Mouse (Mus musculus) left cerebral cortex, adult 11 months (tissue): Measurements from ENCODE around the gene Spdya.
"Not testable (repeated sequence)": the region's sequence is repeated elsewhere in the genome, so short reads cannot be mapped to it uniquely, and the experiment has no call there.

ENCODE experiments used
- DNase-seq: peaks from one replicate; pipeline ENCODE4 v3.0.0; 2022; ENCODE audit warnings: low spot score

The Spdya gene

DNA sequence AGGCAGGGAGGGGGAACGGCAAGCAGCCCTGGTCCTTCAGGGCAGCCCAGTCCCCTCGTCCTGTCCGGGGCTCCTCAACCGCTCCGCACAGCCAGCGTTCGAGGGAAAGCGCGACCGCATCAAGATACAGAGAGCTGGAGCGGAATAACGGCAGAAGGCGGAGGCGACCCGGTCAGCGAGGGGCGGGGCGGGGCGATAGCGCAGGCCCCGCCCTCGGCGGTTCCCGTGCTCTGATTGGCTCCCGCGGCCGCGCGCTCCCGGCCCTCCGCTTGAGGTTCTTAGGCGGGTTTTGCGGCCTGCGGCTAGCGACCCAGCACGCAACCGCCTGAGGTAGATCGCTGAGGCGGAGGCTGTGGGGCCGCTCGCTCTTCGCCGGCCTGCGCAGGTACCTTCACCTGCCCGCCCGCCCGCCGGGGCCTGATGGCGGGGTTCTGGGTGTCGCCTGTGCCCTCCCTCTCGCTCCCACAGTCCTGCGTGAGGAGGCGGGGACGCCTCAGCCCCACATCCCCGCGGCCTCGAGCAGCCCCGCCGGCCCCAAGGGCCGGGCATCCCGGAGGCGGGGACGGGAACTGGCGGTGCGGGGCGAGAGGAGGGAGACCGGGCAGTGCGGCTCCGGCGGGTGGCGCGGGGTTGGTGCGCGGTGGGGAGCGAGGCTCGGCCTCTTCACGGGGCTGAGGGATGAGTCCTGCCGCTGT is at the start of gene Spdya:
Gene Spdya, plus strand, starts transcription at position 305 of the 695 bp plus-strand sequence.
- peak; percentile 63 for DNase-seq

- no peak for DNase-seq
Measured at GRCm38 (mm10) chr17:71506832-71507231, 45.0 kb upstream of the Spdya start.

- DNase-seq: no peak
Measured at GRCm38 (mm10) chr17:71510297-71510696, 41.6 kb upstream of the Spdya start.

- no peak for DNase-seq
Measured at GRCm38 (mm10) chr17:71526302-71526708, 25.6 kb upstream of the Spdya start.

GRCm38 (mm10) chr17:71526711-71527564 is 24.9 kb upstream of the Spdya start, which contains the start of gene Ndc80:
Gene Ndc80 (minus strand): TSS chr17:71526857.
- DNase-seq: peak; percentile 89

- no peak for DNase-seq
Measured at GRCm38 (mm10) chr17:71528042-71528441, 23.8 kb upstream of the Spdya start.

DNA sequence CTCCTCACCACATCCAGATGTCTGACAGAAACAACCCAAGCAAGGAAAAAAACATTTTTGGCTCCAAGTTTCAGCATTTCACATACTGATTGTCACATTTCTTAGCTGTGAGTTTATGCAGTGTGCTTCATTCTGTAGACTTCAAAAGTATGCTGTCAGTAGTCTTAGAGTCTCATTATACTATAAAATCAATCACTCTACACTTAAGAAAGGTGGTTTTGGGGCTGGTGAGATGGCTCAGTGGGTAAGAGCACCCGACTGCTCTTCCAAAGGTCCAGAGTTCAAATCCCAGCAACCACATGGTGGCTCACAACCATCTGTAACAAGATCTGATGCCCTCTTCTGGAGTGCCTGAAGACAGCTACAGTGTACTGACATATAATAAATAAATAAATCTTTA is 16.3 kb upstream of the Spdya start:
- DNase-seq: not testable (repeated sequence)

DNA sequence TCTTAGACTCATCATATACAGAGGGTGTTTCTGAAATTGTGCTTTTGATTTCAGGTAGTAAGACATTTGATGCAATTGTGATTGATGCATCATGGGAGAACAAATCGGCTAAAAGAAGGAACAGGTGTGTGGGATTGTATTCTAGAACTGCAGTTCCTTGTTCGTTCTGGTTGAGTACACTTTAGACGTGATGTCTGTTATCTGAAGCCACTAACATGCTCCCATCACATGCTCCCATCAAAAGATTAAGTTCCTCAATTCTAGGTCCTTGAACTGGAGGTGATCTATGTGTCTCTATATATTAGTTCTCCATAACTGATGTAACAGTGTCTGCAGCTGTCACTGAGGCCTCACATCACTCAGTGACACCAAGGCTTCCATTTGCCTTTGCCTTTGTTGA is 14.7 kb upstream of the Spdya start:
- no peak for DNase-seq

DNA sequence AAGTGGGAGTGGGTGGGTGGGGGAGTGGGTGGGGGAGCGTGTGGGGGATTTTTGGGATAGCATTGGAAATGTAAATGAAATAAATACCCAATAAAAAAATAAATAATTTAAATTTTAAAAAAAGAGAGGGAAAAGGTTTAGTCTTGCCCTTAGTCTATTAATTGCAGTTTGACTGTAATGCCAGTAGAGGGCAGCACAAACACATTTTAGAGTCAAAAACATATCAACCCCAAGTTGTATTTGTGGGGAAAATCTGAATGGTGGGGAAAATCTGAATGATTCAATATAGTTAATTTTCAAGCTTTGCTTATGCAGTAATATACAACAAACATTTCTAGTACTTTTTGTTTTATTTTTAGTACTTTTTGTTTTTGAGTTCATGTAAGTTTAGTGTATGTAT is 3.3 kb upstream of the Spdya start:
- DNase-seq: no peak

DNA sequence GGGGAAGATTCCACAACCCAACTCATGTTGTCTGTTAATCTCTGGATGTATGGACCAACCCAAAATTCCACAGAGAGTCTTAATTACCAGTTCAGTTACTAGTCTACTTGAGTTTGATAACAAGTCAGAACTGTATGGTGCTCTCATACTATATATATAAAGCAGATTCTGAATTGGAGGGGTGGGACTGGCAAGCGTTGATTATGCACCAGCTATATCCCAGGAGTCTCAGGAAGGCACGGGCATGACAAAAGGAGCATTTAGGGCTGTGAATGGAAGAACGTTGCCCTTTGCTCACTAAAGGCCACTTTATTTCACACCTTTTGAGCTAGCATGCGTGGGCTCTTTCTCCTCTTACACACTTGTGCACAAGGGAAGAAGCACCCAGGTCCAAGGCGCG is 511 bp upstream of the Spdya start:
- DNase-seq: no peak

- no peak for DNase-seq
Measured at GRCm38 (mm10) chr17:71552901-71553300, 1.0 kb downstream of the Spdya start.

DNA sequence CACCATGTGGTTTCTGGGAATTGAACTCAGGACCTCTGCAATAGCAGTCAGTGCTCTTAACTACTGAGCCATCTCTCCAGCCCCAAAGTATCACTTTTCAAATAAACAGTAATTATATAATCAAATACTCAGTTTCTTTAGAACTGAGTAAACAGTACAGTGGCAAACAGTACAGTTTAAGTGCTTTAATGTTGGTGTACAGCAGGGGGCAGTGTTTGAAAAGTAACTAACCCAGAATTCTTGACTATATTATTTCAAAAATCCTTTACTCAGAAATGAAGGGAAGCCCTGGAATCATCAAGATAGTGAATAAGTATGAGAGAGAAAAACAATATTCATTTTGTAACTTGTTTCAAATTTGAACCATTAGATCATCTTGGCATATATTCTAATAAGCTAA is 9.8 kb downstream of the Spdya start:
- DNase-seq: no peak

DNA sequence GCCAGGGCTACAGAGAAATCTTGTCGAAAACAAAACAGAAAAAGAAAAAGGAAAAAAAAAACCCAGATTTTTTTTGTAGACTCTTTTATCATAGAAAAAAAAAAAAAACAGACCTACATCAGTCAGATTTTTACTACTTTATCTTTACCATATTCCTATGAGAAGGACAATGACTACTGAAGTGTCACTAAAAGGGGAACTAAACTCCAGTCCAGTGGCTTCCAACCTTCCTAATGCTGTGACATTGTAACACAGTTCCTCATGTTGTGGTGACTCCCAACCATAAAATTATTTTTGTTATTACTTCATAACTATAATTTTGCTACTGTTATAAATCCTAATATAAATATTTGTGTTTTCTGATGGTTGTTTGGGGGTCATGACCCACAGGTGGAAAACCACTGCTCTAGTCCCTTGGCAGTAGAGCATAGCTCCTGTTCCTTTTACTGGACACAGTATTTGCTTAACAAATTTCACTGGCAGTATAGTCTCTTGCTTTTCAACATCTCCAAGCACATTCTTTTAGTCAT is 27.4 kb downstream of the Spdya start:
- DNase-seq: no peak

DNA sequence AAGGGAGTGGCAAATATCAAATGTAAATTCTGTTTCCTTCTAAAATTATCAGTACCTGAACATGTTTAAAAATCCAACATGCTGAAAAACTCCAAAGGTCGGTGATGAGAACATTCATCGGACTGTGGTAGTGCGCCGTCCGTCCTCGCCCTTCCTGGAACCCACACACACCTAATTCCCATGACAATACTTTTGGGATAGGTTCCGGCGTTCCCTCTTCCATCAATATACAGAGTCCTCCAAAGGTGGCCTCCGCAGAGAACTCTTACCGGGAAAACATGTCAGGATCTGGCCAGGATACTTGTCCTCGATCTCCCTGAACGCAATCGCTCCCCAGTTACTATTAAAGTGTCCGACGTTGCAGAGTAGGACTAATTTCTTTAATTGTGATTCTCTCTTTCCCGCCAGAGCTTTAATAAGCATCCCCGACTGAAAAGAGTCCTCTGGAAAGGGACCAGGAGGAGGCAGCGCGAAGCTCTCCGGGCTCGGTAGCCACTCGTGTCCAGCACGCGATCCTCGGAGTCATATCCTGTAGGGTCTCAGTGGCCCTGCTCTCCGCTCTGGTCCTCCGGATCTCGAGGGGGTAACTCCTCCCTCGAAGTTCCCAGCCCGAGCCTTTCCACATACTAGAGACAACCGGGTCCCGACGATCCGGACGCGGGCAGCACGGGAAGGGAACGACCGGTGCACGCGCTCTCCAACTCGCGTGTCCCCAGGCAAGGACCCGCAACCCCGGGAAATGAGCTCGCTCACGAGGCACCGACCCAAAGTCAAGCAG is 46.2 kb downstream of the Spdya start:
- DNase-seq: no peak

DNA sequence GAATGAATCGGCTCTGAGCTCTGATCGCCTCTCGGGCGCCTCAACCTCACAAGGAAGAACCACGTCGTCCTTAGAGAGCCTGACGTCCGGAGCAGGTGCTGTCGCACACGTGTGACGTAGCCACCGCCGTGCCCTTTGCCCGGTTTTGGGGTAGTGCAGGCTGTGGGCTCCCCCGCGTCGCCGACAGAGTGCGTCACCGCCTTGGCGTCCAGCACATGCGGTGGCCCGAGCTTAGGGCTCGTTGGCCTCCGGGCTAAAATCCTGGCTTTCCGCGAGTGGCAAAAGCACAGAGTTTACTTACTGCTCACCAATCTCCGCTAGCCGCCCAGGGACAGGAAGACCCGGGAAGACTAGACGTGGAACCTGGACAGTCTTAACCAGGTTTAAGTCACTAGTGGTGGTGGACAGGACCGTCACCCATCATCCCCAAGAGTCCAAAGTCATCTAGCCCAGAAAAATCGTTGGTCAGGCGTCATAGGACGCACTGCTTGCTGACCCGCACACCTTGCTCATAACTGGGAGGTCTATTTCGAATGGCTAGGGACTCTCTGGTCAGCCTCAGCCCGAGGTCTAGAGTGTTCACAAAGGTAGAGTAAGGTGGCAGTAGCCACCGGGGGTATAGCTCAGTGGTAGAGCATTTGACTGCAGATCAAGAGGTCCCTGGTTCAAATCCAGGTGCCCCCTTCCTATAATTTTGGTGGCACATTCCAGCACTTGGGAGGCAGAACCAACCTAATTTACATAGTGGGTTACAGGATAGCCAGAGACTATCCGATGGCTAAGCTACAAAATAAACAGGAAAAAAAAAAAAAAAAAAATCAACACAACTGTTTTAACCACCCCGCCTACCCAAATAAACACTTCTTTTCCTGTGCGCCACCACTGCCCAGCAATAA is 47.0 kb downstream of the Spdya start:
- peak; percentile 91 for DNase-seq

DNA sequence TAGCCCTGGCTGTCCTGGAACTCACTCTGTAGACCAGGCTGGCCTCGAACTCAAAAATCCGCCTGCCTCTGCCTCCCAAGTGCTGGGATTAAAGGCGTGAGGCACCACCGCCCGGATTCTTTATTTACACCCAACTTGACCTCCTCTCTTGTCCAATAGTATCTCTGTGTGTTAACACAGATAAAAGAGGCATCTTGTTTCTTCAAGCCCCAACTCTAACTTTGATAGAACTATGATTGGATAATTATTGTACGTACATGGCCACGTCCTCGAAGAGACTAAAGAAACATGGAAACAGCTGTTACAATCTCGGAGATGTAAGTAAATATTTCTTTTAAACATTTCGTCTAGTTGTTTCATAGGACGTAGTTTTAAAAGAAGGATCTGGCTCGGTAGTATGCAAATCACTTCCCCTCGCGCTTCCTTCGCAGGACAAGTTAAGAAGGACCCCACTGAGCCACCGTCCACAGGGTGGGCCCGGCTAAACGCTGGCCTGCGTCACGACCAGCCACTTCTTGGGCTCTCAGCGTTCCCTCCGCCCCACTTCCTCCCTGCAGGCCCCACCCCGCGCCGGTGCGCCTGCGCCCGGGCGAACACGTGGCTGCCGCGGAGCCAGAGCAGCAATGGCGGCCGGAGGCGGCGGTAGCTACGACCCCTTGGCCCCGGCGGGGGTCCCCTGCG is 63.9 kb downstream of the Spdya start, which contains the start of gene Wdr43:
Gene Wdr43, plus strand, starts transcription at position 258 of the 681 bp plus-strand sequence.
- DNase-seq: peak; percentile 94

- DNase-seq: no peak
Measured at GRCm38 (mm10) chr17:71616319-71617032, 64.6 kb downstream of the Spdya start.

DNA sequence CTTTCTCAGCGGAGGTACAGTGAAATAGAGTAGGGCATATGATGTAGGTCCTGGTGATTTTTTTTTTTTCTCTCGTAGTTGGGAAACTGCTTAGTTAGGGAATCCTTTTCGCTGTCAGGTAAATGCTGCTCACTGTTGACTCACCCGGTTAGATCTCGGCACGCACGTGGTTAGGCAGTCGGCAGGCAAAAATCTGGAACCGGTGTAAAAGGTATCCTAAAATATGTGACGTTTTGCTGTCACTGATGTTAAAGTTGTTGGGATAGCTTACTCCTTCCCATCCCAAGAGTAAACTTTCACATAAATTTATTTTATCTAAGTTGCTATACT is 65.1 kb downstream of the Spdya start:
- no peak for DNase-seq

DNA sequence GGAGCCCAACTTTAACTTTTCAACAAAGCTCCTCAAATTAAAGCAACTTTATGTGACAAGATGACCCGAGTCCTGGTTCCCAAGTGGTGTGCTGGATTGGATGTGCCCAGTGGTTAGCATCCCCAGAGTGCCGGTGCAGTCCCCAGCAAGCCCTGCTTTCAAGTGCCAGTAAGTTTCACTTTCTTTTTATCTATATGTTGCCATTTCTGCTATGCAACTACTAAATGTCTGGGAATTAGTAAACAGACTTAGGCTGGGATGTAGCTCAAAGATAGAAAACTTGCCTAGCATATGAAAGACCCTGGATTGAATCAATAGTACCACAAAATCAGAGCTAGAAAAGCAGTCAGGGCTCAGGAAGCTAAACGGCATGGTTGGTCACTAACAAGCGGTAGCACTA is 66.1 kb downstream of the Spdya start:
- DNase-seq: no peak

DNA sequence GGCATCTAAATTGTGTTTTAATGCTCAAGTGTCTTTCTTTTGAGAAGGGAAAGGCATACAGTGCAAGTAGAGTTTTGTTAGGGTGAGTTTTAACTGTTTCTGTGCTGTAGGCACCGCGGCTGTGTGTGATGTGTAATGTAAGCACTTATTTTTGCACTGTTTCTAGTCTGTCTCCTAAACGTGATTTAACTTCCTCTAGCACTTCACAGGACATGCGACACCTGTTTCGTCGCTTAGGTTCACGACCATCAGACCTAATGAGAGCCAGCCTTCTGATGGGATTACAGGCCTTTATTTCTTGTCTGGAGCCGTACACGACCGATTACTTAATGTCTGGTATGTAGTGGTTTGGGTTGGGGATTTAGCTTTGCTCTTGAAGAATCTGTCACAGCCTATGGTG is 79.9 kb downstream of the Spdya start:
- DNase-seq: no peak
